Mouse (Mus musculus): ENCODE data around the gene Braf. TPM values are rescaled to one million over a fixed set of nuclear protein-coding genes. Genes with fewer than 3 reads are reported as not detected.
A peak's percentile ranks its signal among the peaks of the same experiment; 100 is the strongest.
"Not testable (repeated sequence)": the region's sequence is repeated elsewhere in the genome, so short reads cannot be mapped to it uniquely, and the experiment has no call there.

Gene Braf
- polyA plus RNA-seq (2015; fragmentation: Nextera tagmentation; extraction: Ambion mirVana) = 4.8 and 5.3 TPM in 2 replicates

- ATAC-seq (ENCODE audit: low FRiP score, low TSS enrichment) = peak; percentile 96
- Histone ChIP-seq H3K9ac (ENCODE audit: low read length) (peak within 1 kb of the TSS; percentile 91), H3K36me3 (ENCODE audit: control insufficient read depth, insufficient read depth, low read length) (no peaks in the 10 kb centered on the region), H3K27ac (replicated peaks) (peak within 1 kb of the TSS; percentile 96), H3K4me2 (replicated peaks; ENCODE audit: low read depth) (peak within 1 kb of the TSS; percentile 79), H3K9me3 (ENCODE audit: control insufficient read depth, low read length) (no peaks in the 10 kb centered on the region), H3K4me1 (replicated peaks; ENCODE audit: control insufficient read depth, insufficient read depth) (peaks cover 5% of the 10 kb centered on the region; the same call in 1 of the 2 replicates), H3K27me3 (ENCODE audit: control insufficient read depth, insufficient read depth, low read length) (no peaks in the 10 kb centered on the region), H3K4me3 (ENCODE audit: low read depth, low read length) (peak within 1 kb of the TSS; percentile 94)
- WGBS = 0% methylated on average over 61 of the region's 101 CpGs
- TF ChIP-seq EP300 (optimal IDR thresholded peaks at IDR 0.05) (no peak), CTCF (IDR thresholded peaks at IDR 0.05; ENCODE audit: low read depth) (peak; percentile 32; the same call in 1 of the 2 replicates)
- DNase-seq (ENCODE audit: low spot score) = peak; percentile 91
Measured at GRCm38 (mm10) chr6:39724866-39725711, at the start of gene Braf. Gene Braf (minus strand): TSS chr6:39725463.

- no peak overlapping the region for H3K9ac ChIP-seq (ENCODE audit: low read length)
- WGBS = 63% methylated on average over 9 of the region's 9 CpGs
- no peak for ATAC-seq (ENCODE audit: low FRiP score, low TSS enrichment)
- H3K4me2 ChIP-seq (replicated peaks; ENCODE audit: low read depth) = no peak overlapping the region
- TF ChIP-seq CTCF (IDR thresholded peaks at IDR 0.05; ENCODE audit: low read depth) = no peak
- no peak for TF ChIP-seq EP300 (optimal IDR thresholded peaks at IDR 0.05)
- no peaks in the 10 kb centered on the region for H3K4me1 ChIP-seq (replicated peaks; ENCODE audit: control insufficient read depth, insufficient read depth)
- no peaks in the 10 kb centered on the region for H3K9me3 ChIP-seq (ENCODE audit: control insufficient read depth, low read length)
- H3K36me3 ChIP-seq (ENCODE audit: control insufficient read depth, insufficient read depth, low read length) = no peaks in the 10 kb centered on the region
- no peak overlapping the region for H3K27ac ChIP-seq (replicated peaks)
- no peak overlapping the region for H3K4me3 ChIP-seq (ENCODE audit: low read depth, low read length)
- DNase-seq (ENCODE audit: low spot score) = no peak
- H3K27me3 ChIP-seq (ENCODE audit: control insufficient read depth, insufficient read depth, low read length) = no peaks in the 10 kb centered on the region
Measured at GRCm38 (mm10) chr6:39775029-39775428, 49.8 kb upstream of the Braf start.

- Histone ChIP-seq H3K27me3 (ENCODE audit: control insufficient read depth, insufficient read depth, low read length) (no peaks in the 10 kb centered on the region), H3K4me3 (ENCODE audit: low read depth, low read length) (no peak overlapping the region), H3K9me3 (ENCODE audit: control insufficient read depth, low read length) (no peaks in the 10 kb centered on the region), H3K4me1 (replicated peaks; ENCODE audit: control insufficient read depth, insufficient read depth) (no peaks in the 10 kb centered on the region), H3K9ac (ENCODE audit: low read length) (no peak overlapping the region), H3K4me2 (replicated peaks; ENCODE audit: low read depth) (no peak overlapping the region), H3K27ac (replicated peaks) (no peak overlapping the region), H3K36me3 (ENCODE audit: control insufficient read depth, insufficient read depth, low read length) (no peaks in the 10 kb centered on the region)
- TF ChIP-seq EP300 (optimal IDR thresholded peaks at IDR 0.05) (no peak), CTCF (IDR thresholded peaks at IDR 0.05; ENCODE audit: low read depth) (no peak)
- 85% methylated on average over 2 of the region's 2 CpGs for WGBS
- no peak for ATAC-seq (ENCODE audit: low FRiP score, low TSS enrichment)
- no peak for DNase-seq (ENCODE audit: low spot score)
Measured at GRCm38 (mm10) chr6:39757229-39757628, 32.0 kb upstream of the Braf start.

GRCm38 (mm10) chr6:39749881-39750280 is 24.6 kb upstream of the Braf start:
- 25% methylated on average over 6 of the region's 6 CpGs for WGBS
- H3K4me1 ChIP-seq (replicated peaks; ENCODE audit: control insufficient read depth, insufficient read depth) = no peaks in the 10 kb centered on the region
- no peak overlapping the region for H3K4me2 ChIP-seq (replicated peaks; ENCODE audit: low read depth)
- no peaks in the 10 kb centered on the region for H3K36me3 ChIP-seq (ENCODE audit: control insufficient read depth, insufficient read depth, low read length)
- no peaks in the 10 kb centered on the region for H3K9me3 ChIP-seq (ENCODE audit: control insufficient read depth, low read length)
- no peak for DNase-seq (ENCODE audit: low spot score)
- no peaks in the 10 kb centered on the region for H3K27me3 ChIP-seq (ENCODE audit: control insufficient read depth, insufficient read depth, low read length)
- no peak overlapping the region for H3K4me3 ChIP-seq (ENCODE audit: low read depth, low read length)
- no peak overlapping the region for H3K9ac ChIP-seq (ENCODE audit: low read length)
- ATAC-seq (ENCODE audit: low FRiP score, low TSS enrichment) = no peak
- no peak overlapping the region for H3K27ac ChIP-seq (replicated peaks)
- no peak for TF ChIP-seq EP300 (optimal IDR thresholded peaks at IDR 0.05)
- no peak for TF ChIP-seq CTCF (IDR thresholded peaks at IDR 0.05; ENCODE audit: low read depth)

- H3K9ac ChIP-seq (ENCODE audit: low read length) = no peak overlapping the region
- DNase-seq (ENCODE audit: low spot score) (no peak), ATAC-seq (ENCODE audit: low FRiP score, low TSS enrichment) (no peak)
- 53% methylated on average over 1 of the region's 1 CpGs for WGBS
- H3K4me2 ChIP-seq (replicated peaks; ENCODE audit: low read depth) = no peak overlapping the region
- H3K4me1 ChIP-seq (replicated peaks; ENCODE audit: control insufficient read depth, insufficient read depth) = no peaks in the 10 kb centered on the region
- no peak overlapping the region for H3K4me3 ChIP-seq (ENCODE audit: low read depth, low read length)
- TF ChIP-seq CTCF (IDR thresholded peaks at IDR 0.05; ENCODE audit: low read depth) = no peak
- TF ChIP-seq EP300 (optimal IDR thresholded peaks at IDR 0.05) = no peak
- H3K36me3 ChIP-seq (ENCODE audit: control insufficient read depth, insufficient read depth, low read length) = no peaks in the 10 kb centered on the region
- H3K27me3 ChIP-seq (ENCODE audit: control insufficient read depth, insufficient read depth, low read length) = no peaks in the 10 kb centered on the region
- H3K9me3 ChIP-seq (ENCODE audit: control insufficient read depth, low read length) = no peaks in the 10 kb centered on the region
- H3K27ac ChIP-seq (replicated peaks) = no peak overlapping the region
Measured at GRCm38 (mm10) chr6:39747094-39747493, 21.8 kb upstream of the Braf start.

GRCm38 (mm10) chr6:39745456-39745855 is 20.2 kb upstream of the Braf start:
- DNase-seq (ENCODE audit: low spot score) = no peak
- TF ChIP-seq CTCF (IDR thresholded peaks at IDR 0.05; ENCODE audit: low read depth) = no peak
- no peak for TF ChIP-seq EP300 (optimal IDR thresholded peaks at IDR 0.05)
- no peak overlapping the region for H3K4me3 ChIP-seq (ENCODE audit: low read depth, low read length)
- H3K9ac ChIP-seq (ENCODE audit: low read length) = no peak overlapping the region
- no peak overlapping the region for H3K4me2 ChIP-seq (replicated peaks; ENCODE audit: low read depth)
- WGBS = 83% methylated on average over 1 of the region's 1 CpGs
- ATAC-seq (ENCODE audit: low FRiP score, low TSS enrichment) = no peak
- no peaks in the 10 kb centered on the region for H3K9me3 ChIP-seq (ENCODE audit: control insufficient read depth, low read length)
- H3K27me3 ChIP-seq (ENCODE audit: control insufficient read depth, insufficient read depth, low read length) = no peaks in the 10 kb centered on the region
- H3K36me3 ChIP-seq (ENCODE audit: control insufficient read depth, insufficient read depth, low read length) = no peaks in the 10 kb centered on the region
- H3K27ac ChIP-seq (replicated peaks) = no peak overlapping the region
- H3K4me1 ChIP-seq (replicated peaks; ENCODE audit: control insufficient read depth, insufficient read depth) = no peaks in the 10 kb centered on the region

- WGBS = 96% methylated on average over 9 of the region's 9 CpGs
- H3K27me3 ChIP-seq (ENCODE audit: control insufficient read depth, insufficient read depth, low read length); H3K9ac ChIP-seq (ENCODE audit: low read length); H3K27ac ChIP-seq (replicated peaks); H3K4me1 ChIP-seq (replicated peaks; ENCODE audit: control insufficient read depth, insufficient read depth); H3K36me3 ChIP-seq (ENCODE audit: control insufficient read depth, insufficient read depth, low read length); DNase-seq (ENCODE audit: low spot score); H3K4me3 ChIP-seq (ENCODE audit: low read depth, low read length); H3K4me2 ChIP-seq (replicated peaks; ENCODE audit: low read depth); ATAC-seq (ENCODE audit: low FRiP score, low TSS enrichment); H3K9me3 ChIP-seq (ENCODE audit: control insufficient read depth, low read length): not testable (repeated sequence)
Measured at GRCm38 (mm10) chr6:39739698-39740097, 14.4 kb upstream of the Braf start.
